Mouse (Mus musculus) heart, embryonic 13.5 days (tissue): ENCODE measurements around the gene Stard13. TPM values are rescaled to one million over a fixed set of nuclear protein-coding genes. Genes with fewer than 3 reads are reported as not detected.

ENCODE experiments used
- ATAC-seq: fragments of 200-750 bp; cut with Nextera tagmentation; 2 replicates; pipeline ENCODE4 v1.8.0; 2017; ENCODE audit warnings: moderate TSS enrichment; ENCODE audit not compliant: insufficient number of reproducible peaks, low FRiP score, low TSS enrichment; ENCODE audit errors: extremely low read depth
- H3K27ac ChIP-seq: fragments of 300-500 bp; sonication (generic); replicated peaks from 2 replicates; pipeline ENCODE4 v1.5.1; 2015; ENCODE audit warnings: moderate library complexity, mild to moderate bottlenecking, inconsistent platforms
- H3K27me3 ChIP-seq: fragments of 300-500 bp; sonication (generic); replicated peaks from 2 replicates; pipeline ENCODE4 v1.6.1; 2015; ENCODE audit warnings: mild to moderate bottlenecking, inconsistent platforms
- H3K36me3 ChIP-seq: fragments of 300-500 bp; sonication (generic); 2 replicates; pipeline ENCODE4 v1.6.1; 2015; ENCODE audit warnings: mild to moderate bottlenecking, inconsistent platforms
- H3K4me1 ChIP-seq: fragments of 300-500 bp; sonication (generic); 2 replicates; pipeline ENCODE4 v1.6.1; 2015; ENCODE audit warnings: inconsistent platforms
- H3K4me2 ChIP-seq: fragments of 300-500 bp; sonication (generic); 2 replicates; pipeline ENCODE4 v1.6.1; 2015; ENCODE audit warnings: inconsistent platforms, mild to moderate bottlenecking, moderate library complexity
- H3K4me3 ChIP-seq: fragments of 300-500 bp; sonication (generic); 2 replicates; pipeline ENCODE4 v1.5.1; 2015; ENCODE audit warnings: moderate library complexity, mild to moderate bottlenecking, inconsistent platforms
- H3K9ac ChIP-seq: fragments of 300-500 bp; sonication (generic); 2 replicates; pipeline ENCODE4 v1.6.1; 2015; ENCODE audit warnings: inconsistent platforms, mild to moderate bottlenecking, moderate library complexity
- H3K9me3 ChIP-seq: fragments of 300-500 bp; sonication (generic); 2 replicates; pipeline ENCODE4 v1.6.1; 2016; ENCODE audit warnings: inconsistent platforms
- WGBS: fragments of 180-500 bp; shearing (Covaris S2); methylation state at CpG from one replicate; pipeline ENCODE4 v1.1.7; 2015; ENCODE audit warnings: mixed read lengths; 5-methylcytosine and 5-hydroxymethylcytosine counted together
- polyA plus RNA-seq: library from polyadenylated mRNA; unstranded; fragments of >200 nt; fragmentation: Nextera tagmentation; extraction: Ambion mirVana; gene quantifications from 2 replicates; pipeline ENCODE4 v1.2.1, GENCODE M21; 2015

Stard13 gene
- polyA plus RNA-seq, 1 experiment from 2014 or later: 4.7 TPM

GRCm38 (mm10) chr5:151223696-151224366 lies 9.8 kb downstream of the Stard13 start:
- Histone ChIP-seq H3K27me3 (no peaks in the 10 kb centered on the region), H3K4me2 (no peak overlapping the region), H3K9ac (no peak overlapping the region), H3K4me1 (peaks cover 2% of the 10 kb centered on the region; the same call in 1 of the 2 replicates), H3K36me3 (no peaks in the 10 kb centered on the region), H3K9me3 (no peaks in the 10 kb centered on the region), H3K27ac (no peak overlapping the region), H3K4me3 (no peak overlapping the region)
- WGBS: 48% methylated on average over 4 of the region's 4 CpGs
- no peak for ATAC-seq

- H3K9ac ChIP-seq: no peak overlapping the region
- H3K4me2 ChIP-seq: no peak overlapping the region
- H3K27ac ChIP-seq: no peak overlapping the region
- no peak overlapping the region for H3K4me3 ChIP-seq
- WGBS: 74% methylated on average over 1 of the region's 1 CpGs
- no peaks in the 10 kb centered on the region for H3K9me3 ChIP-seq
- peaks cover 7% of the 10 kb centered on the region for H3K4me1 ChIP-seq
- H3K36me3 ChIP-seq: no peaks in the 10 kb centered on the region
- no peak for ATAC-seq
- no peaks in the 10 kb centered on the region for H3K27me3 ChIP-seq
Measured at GRCm38 (mm10) chr5:151222791-151223190, 10.8 kb downstream of the Stard13 start.

- no peak for ATAC-seq
- no peaks in the 10 kb centered on the region for H3K27me3 ChIP-seq
- WGBS: 45% methylated on average over 6 of the region's 6 CpGs
Measured at GRCm38 (mm10) chr5:151218689-151219115, 14.9 kb downstream of the Stard13 start.

GRCm38 (mm10) chr5:151213097-151213496 lies 20.5 kb downstream of the Stard13 start:
- H3K27ac ChIP-seq: no peak overlapping the region
- no peaks in the 10 kb centered on the region for H3K36me3 ChIP-seq
- H3K4me3 ChIP-seq: no peak overlapping the region
- no peaks in the 10 kb centered on the region for H3K9me3 ChIP-seq
- 71% methylated on average over 3 of the region's 3 CpGs for WGBS
- no peak for ATAC-seq
- H3K9ac ChIP-seq: no peak overlapping the region
- 0 out of 2 replicates have a peak, but pooled peaks cover 4% of the 10 kb centered on the region for H3K4me1 ChIP-seq
- H3K27me3 ChIP-seq: no peaks in the 10 kb centered on the region
- H3K4me2 ChIP-seq: no peak overlapping the region

More at GRCm38 (mm10) chr5:151218689-151219115, 14.9 kb downstream of the Stard13 start:
- Histone ChIP-seq H3K4me2 (no peak overlapping the region), H3K9me3 (no peaks in the 10 kb centered on the region), H3K36me3 (no peaks in the 10 kb centered on the region), H3K9ac (no peak overlapping the region), H3K27ac (no peak overlapping the region), H3K4me1 (peaks cover 11% of the 10 kb centered on the region), H3K4me3 (no peak overlapping the region)

GRCm38 (mm10) chr5:151210869-151211268 lies 22.8 kb downstream of the Stard13 start:
- no peaks in the 10 kb centered on the region for H3K27me3 ChIP-seq
- no peaks in the 10 kb centered on the region for H3K4me1 ChIP-seq
- no peaks in the 10 kb centered on the region for H3K36me3 ChIP-seq
- 90% methylated on average over 1 of the region's 1 CpGs for WGBS
- no peak for ATAC-seq
- H3K9me3 ChIP-seq: no peaks in the 10 kb centered on the region
- no peak overlapping the region for H3K4me3 ChIP-seq
- no peak overlapping the region for H3K4me2 ChIP-seq
- H3K27ac ChIP-seq: no peak overlapping the region
- H3K9ac ChIP-seq: no peak overlapping the region

GRCm38 (mm10) chr5:151210060-151210459 lies 23.6 kb downstream of the Stard13 start:
- Histone ChIP-seq H3K27me3 (no peaks in the 10 kb centered on the region), H3K27ac (no peak overlapping the region), H3K36me3 (no peaks in the 10 kb centered on the region), H3K4me1 (no peaks in the 10 kb centered on the region), H3K4me2 (no peak overlapping the region), H3K9me3 (no peaks in the 10 kb centered on the region), H3K9ac (no peak overlapping the region), H3K4me3 (no peak overlapping the region)
- WGBS: 51% methylated on average over 2 of the region's 2 CpGs
- no peak for ATAC-seq

- no peak overlapping the region for H3K4me2 ChIP-seq
- H3K9me3 ChIP-seq: no peaks in the 10 kb centered on the region
- no peak overlapping the region for H3K27ac ChIP-seq
- H3K9ac ChIP-seq: no peak overlapping the region
- no peak for ATAC-seq
- no peaks in the 10 kb centered on the region for H3K36me3 ChIP-seq
- H3K27me3 ChIP-seq: no peaks in the 10 kb centered on the region
- peaks cover 8% of the 10 kb centered on the region for H3K4me1 ChIP-seq
- no peak overlapping the region for H3K4me3 ChIP-seq
- WGBS: 87% methylated on average over 4 of the region's 4 CpGs
Measured at GRCm38 (mm10) chr5:151205017-151205416, 28.6 kb downstream of the Stard13 start.

- H3K9ac ChIP-seq: no peak overlapping the region
- H3K27me3 ChIP-seq: no peaks in the 10 kb centered on the region
- H3K4me2 ChIP-seq: no peak overlapping the region
- no peak overlapping the region for H3K4me3 ChIP-seq
- no peaks in the 10 kb centered on the region for H3K9me3 ChIP-seq
- H3K27ac ChIP-seq: no peak overlapping the region
- ATAC-seq: no peak
- H3K4me1 ChIP-seq: peaks cover 15% of the 10 kb centered on the region
- H3K36me3 ChIP-seq: no peaks in the 10 kb centered on the region
- 17% methylated on average over 5 of the region's 5 CpGs for WGBS
Measured at GRCm38 (mm10) chr5:151202925-151203324, 30.7 kb downstream of the Stard13 start.

- H3K4me2 ChIP-seq: no peak overlapping the region
- ATAC-seq: no peak
- H3K27ac ChIP-seq: no peak overlapping the region
- H3K27me3 ChIP-seq: no peaks in the 10 kb centered on the region
- 75% methylated on average over 3 of the region's 3 CpGs for WGBS
- H3K9me3 ChIP-seq: no peaks in the 10 kb centered on the region
- H3K9ac ChIP-seq: no peak overlapping the region
- peaks cover 15% of the 10 kb centered on the region for H3K4me1 ChIP-seq
- no peak overlapping the region for H3K4me3 ChIP-seq
- no peaks in the 10 kb centered on the region for H3K36me3 ChIP-seq
Measured at GRCm38 (mm10) chr5:151201220-151201619, 32.4 kb downstream of the Stard13 start.

- Histone ChIP-seq H3K4me1 (peaks cover 15% of the 10 kb centered on the region), H3K36me3 (no peaks in the 10 kb centered on the region), H3K9me3 (no peaks in the 10 kb centered on the region), H3K4me3 (no peak overlapping the region), H3K9ac (no peak overlapping the region), H3K4me2 (no peak overlapping the region), H3K27me3 (no peaks in the 10 kb centered on the region), H3K27ac (no peak overlapping the region)
- 58% methylated on average over 3 of the region's 3 CpGs for WGBS
- no peak for ATAC-seq
Measured at GRCm38 (mm10) chr5:151199235-151199634, 34.4 kb downstream of the Stard13 start.

GRCm38 (mm10) chr5:151196603-151197272 lies 36.9 kb downstream of the Stard13 start:
- no peaks in the 10 kb centered on the region for H3K36me3 ChIP-seq
- H3K4me3 ChIP-seq: no peak overlapping the region
- peaks cover 7% of the 10 kb centered on the region; the same call in 1 of the 2 replicates for H3K4me1 ChIP-seq
- no peaks in the 10 kb centered on the region for H3K27me3 ChIP-seq
- WGBS: 71% methylated on average over 13 of the region's 13 CpGs
- no peaks in the 10 kb centered on the region for H3K9me3 ChIP-seq
- H3K4me2 ChIP-seq: no peak overlapping the region
- no peak overlapping the region for H3K9ac ChIP-seq
- H3K27ac ChIP-seq: no peak overlapping the region
- no peak for ATAC-seq
